ENCODE assay signal across 17 mouse cellular contexts in genomic region chr17:87052432-87052831, GRCm38 (mm10).
"Had no signal": no experiment of that assay in that cellular context is flagged by ENCODE, and none has a peak within 500 bp of the region (broad histone marks: within the 10 kb centered on the region; RNA-seq: fewer than 3 reads in every experiment).

No protein-coding gene starts in this region.

- ATAC-seq: liver, postnatal 0 days; midbrain, embryonic 15.5 days had no signal

- H3K27me3 ChIP-seq: liver, embryonic 13.5 days; lung, embryonic 15.5 days; midbrain, embryonic 15.5 days; neural tube, embryonic 12.5 days; stomach, embryonic 15.5 days had no signal

- H3K9ac ChIP-seq: limb, embryonic 12.5 days; liver, embryonic 13.5 days; liver, postnatal 0 days; lung, embryonic 15.5 days; midbrain, embryonic 15.5 days; neural tube, embryonic 12.5 days; stomach, embryonic 15.5 days had no signal

- H3K36me3 ChIP-seq: limb, embryonic 12.5 days; liver, embryonic 13.5 days; lung, embryonic 15.5 days; midbrain, embryonic 15.5 days; neural tube, embryonic 12.5 days; stomach, embryonic 15.5 days had no signal

- H3K4me3 ChIP-seq: limb, embryonic 12.5 days; liver, embryonic 13.5 days; lung, embryonic 15.5 days; midbrain, embryonic 15.5 days; neural tube, embryonic 12.5 days; stomach, embryonic 15.5 days had no signal

- H3K4me2 ChIP-seq: limb, embryonic 12.5 days; liver, embryonic 13.5 days; lung, embryonic 15.5 days; midbrain, embryonic 15.5 days; neural tube, embryonic 12.5 days; stomach, embryonic 15.5 days had no signal

- DNase-seq: kidney, postnatal 10 days; layer of hippocampus, postnatal 36 days; liver; liver, embryonic 13.5 days; liver, postnatal 0 days; lung, postnatal 14 days; retina, postnatal 1 day; right cerebral cortex, postnatal 4 days; spleen, adult 18-20 months; thymus, adult 18-20 months; thymus, postnatal 14 days had no signal

- H3K9me3 ChIP-seq: limb, embryonic 12.5 days; liver, embryonic 13.5 days; lung, embryonic 15.5 days; midbrain, embryonic 15.5 days; neural tube, embryonic 12.5 days; stomach, embryonic 15.5 days had no signal

- H3K27ac ChIP-seq: limb, embryonic 12.5 days; liver, embryonic 13.5 days; lung, embryonic 15.5 days; macrophage; midbrain, embryonic 15.5 days; neural tube, embryonic 12.5 days; stomach, embryonic 15.5 days had no signal
